Mouse (Mus musculus): ENCODE results near the gene Rhcg. TPM values are rescaled to one million over a fixed set of nuclear protein-coding genes. Genes with fewer than 3 reads are reported as not detected.

The Rhcg gene
- total RNA-seq (2022) = 10 to 100 TPM; 28.1 to 57.4 (median 34.7) TPM

- DNase-seq = no peak
Measured at GRCm38 (mm10) chr7:79617418-79617817, at the start of gene Rhcg. Gene Rhcg, minus strand, starts transcription at chr7:79617657.

GRCm38 (mm10) chr7:79666690-79667089 lies 49.2 kb upstream of the Rhcg start:
- no peak for DNase-seq

DNA sequence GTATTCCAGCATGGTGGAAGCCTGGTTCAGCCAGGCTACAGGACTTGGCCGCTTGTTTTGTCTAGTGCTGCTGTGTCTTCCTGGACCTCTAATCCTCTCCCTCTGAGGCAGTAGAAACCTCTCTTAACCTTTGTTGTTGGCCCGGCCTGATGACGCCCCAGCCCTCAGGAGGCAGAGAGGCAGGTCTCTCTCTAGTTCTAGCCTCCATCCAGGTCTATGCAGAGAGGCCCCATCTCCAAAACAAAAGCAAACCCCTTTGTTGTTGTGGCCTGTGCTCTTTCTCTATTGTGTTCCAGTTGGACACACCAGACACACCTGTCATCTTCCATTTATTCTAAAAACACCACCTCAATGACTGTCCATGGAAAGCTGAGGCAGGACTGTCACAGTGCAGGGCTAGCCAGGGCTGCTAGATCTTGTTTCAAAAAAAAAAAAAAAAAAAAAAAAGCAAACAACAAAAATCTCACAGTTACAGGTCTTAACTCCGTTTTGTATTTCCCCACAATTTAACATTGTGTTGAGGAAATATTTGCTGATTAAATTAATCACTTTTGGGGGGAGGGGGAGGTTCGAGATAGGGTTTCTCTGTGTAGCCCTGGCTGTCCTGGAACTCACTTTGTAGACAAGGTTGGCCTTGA lies 43.9 kb upstream of the Rhcg start:
- no peak for DNase-seq

DNA sequence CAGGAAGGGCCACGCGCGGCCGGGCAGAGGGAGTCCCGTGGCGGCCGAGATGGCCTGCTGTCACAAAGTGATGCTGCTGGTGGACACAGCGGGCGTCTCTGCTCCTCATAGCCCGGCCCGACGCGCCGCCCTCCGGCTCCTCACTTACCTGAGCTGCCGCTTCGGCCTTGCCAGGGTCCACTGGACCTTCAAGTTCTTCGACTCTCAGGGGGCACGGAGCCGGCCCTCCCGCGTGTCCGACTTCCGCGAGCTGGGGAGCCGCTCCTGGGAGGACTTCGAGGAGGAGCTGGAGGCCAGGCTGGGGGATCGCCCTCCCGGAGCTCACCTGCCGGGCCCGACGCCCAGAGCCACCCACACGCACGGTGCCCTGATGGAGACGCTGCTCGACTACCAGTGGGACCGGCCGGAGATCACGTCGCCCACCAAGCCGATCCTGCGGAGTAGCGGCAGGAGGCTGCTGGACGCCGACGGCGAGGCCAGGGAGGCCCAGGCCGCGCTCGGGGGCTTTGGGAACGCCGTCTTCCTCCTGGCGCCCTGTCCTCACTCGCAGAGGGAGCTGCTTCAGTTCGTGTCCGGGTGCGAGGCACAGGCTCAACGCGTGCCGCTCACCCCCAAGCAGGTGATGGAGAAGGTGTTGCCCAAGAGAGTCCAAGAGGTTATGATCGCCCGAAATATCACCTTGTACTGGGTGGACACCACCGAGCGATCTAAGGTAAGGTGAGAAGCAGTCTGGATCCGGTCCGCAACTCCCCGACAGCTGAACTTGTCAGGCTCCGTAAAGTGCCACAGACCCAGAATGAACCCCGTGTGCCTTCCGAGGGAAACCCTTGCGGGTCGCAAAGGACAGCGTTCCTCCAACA lies 43.1 kb upstream of the Rhcg start:
- no peak for DNase-seq

- DNase-seq = peak; percentile 97
Measured at GRCm38 (mm10) chr7:79659578-79660290, 42.3 kb upstream of the Rhcg start, which contains the start of gene Ticrr. Gene Ticrr, plus strand, starts transcription at chr7:79660196.

- no peak for DNase-seq
Measured at GRCm38 (mm10) chr7:79654586-79654985, 37.1 kb upstream of the Rhcg start.

DNA sequence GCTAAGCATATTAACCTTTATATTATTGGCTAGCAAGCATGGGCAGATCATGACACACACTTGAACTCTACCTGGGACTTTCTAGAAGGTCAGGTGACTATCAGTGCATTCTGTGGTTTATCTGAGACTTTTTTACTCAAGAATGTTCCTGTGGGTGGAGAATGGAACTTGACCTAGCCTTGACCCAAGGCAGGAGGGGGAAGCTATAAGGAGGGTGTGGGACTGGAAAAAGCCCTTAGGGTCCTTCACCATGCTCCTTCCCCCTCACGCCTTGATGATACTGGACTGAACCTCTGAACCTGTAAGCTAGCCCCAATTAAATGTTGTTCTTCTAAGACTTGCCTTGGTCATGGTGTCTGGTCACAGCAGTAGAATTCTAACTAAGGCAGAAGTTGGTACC lies 36.7 kb upstream of the Rhcg start:
- no peak for DNase-seq

GRCm38 (mm10) chr7:79649005-79649404 lies 31.5 kb upstream of the Rhcg start:
- peak; percentile 14 for DNase-seq

DNA sequence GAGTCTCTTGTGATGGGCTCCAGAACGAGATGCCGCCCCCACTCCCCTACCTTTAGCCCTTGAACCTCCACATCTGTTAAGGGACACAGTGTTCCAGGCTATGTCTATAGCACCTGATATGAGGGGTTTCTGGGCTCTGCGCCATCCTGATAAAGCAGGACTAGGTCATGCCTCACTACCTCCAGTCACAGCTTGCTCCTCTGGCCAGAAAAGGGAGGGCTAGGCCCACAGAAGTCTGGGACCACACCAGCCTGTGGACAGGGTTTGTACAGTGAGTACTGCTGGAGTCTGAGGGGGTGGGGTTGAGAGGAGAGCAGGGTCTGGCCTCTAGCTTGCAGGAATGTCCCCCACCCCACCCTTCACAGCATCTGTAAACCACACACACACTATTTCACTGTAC lies 29.8 kb upstream of the Rhcg start:
- DNase-seq = no peak

GRCm38 (mm10) chr7:79631773-79632348 lies 14.4 kb upstream of the Rhcg start:
- DNase-seq = no peak

DNA sequence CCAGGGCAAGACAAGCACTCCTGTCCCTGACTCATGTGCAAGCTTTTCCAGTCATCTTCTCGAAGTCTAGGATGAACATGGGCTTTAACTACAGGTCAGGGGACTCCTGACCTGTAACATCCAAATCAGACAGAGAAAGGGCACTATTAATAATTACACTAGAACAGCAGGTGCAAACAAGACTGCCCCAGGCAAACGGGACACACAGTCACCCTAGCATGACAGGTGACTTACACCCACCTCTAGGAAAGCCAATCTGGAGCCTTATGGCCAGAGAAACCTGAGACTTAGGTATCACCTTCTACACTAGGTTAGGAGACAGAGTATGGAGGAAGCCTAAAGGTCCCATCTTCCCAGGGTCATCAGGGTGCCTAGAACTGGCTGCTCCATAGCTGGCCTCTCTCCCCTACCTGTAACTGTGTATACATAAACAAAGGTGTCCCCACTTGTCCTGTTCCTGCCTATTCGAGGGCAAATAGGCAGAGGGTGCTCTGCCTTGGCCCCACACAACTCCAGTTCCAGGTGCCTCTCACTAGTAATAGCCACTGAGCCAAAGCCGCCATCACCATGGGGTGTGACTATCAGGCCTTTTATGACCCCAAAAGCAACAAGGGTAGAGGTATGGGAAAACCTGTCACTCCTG lies 10.9 kb upstream of the Rhcg start:
- no peak for DNase-seq

- no peak for DNase-seq
Measured at GRCm38 (mm10) chr7:79626170-79626569, 8.7 kb upstream of the Rhcg start.

DNA sequence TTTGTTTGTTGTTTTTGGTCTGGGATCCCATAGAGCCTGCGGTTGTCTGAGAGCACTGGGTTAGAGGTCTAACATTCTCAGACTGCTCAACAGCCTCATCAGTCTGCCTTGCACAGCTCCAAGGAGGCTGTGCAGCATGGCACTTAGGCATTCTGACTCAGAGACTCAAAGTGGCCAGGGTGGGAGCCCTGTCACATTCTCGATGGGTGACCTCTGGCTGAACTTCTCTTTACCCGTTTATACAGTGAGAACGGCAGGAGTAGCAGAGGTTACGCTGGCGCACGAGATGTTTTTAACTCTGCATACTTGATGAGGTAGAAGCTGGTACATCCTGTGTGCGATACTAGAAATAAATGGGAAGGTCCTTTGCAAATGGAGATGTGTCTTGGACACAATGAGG lies 5.6 kb upstream of the Rhcg start:
- DNase-seq = no peak

- DNase-seq = no peak
Measured at GRCm38 (mm10) chr7:79619493-79619892, 2.0 kb upstream of the Rhcg start.

- DNase-seq = peak; percentile 59
Measured at GRCm38 (mm10) chr7:79615941-79616340, 1.5 kb downstream of the Rhcg start.

DNA sequence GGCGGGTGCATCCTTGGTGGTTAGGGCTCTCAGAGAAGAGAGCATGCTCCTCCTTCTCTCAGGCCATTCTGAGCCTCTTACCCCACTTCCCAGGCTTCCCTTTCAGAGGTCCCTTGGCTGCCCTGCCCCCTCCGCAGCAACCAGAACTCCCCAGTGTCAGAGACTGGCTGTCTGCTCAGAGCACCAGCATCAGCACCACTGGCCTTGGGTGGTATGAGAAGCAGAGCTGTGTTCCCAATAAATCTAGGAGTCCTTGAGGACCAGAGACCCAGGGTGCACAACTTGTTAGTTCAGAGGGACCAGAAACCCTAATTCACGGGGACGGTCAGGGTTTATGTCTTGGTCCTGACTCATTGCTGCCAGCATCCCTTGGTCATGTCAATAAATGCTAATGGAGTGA lies 2.4 kb downstream of the Rhcg start:
- DNase-seq = no peak

DNA sequence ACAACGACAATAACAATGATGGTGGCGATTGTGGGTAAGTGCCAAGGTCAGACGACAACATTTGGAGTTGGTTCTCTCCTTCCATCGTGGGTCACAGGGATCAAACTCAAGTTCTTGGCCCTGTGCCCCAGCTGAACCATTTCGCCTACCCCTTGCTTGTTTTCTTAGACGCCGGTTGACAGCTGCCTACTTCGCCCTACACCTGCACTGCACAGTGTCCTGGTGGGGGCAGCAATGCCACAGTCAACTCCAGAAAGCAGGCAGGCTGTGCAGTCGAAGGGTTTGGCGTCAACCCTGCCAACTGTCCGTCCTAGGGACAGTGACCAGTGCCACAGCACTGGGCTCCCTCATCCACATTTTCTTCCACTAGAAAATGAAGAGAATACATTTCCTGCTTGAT lies 4.1 kb downstream of the Rhcg start:
- no peak for DNase-seq

DNA sequence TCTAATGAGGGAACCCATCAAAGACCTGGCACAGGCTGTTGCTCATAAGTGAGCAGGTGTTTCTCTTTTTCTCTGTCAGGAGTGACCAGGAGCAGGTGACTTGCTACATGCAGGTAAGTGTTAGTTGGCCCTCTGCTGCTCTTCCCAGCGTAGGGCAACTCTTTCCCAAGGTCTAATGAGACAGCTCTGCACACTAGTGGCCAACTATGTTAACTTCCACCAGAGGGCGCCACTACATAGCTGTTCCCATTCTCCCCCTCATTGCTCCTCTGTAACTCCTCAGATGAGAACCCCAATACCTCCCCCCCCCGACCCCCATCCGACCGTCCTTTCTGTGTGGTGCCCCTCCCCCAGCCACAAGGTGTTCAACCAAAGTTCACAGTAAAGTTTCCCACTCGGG lies 4.7 kb downstream of the Rhcg start:
- DNase-seq = peak; percentile 31

DNA sequence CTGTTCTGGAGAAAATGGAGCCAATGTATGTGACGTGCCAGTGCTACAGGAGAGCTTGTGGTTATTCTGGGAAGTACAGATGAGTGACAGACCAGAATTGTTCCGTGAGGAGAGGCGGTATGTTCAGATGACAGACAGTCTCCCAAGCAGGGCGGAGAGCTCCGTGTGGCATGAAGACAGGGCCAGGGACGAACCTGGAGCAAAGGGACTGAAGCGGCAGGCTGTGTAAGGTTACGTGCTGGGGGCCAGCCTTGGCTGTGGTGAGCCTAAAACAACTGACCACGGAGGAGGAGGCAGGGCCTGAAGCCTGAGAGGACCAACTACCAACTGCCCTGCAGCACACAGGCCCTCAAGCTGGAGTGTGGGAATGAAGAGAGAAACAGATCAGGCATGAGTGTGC lies 5.6 kb downstream of the Rhcg start:
- DNase-seq = no peak

- no peak for DNase-seq
Measured at GRCm38 (mm10) chr7:79607263-79607921, 10.1 kb downstream of the Rhcg start.

DNA sequence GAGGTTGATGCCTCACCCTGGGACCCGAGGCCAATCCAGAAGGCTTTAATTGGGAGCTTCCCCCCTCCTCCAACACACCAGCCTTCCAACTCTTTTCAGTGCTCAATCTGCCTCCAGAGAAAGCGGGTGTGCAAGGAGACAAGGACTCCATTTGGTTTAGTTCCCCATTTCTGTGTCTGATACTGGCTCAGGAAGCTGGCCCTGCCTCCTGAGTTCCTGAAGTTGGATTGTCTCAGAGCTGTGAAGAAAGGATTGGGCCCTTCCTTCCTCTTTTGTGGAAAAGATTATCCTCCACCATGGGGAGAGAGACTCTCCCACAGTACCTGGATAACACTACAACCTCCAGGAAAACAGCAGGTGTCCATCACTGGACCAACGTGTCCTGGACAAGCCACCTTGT lies 10.7 kb downstream of the Rhcg start:
- DNase-seq = no peak

DNA sequence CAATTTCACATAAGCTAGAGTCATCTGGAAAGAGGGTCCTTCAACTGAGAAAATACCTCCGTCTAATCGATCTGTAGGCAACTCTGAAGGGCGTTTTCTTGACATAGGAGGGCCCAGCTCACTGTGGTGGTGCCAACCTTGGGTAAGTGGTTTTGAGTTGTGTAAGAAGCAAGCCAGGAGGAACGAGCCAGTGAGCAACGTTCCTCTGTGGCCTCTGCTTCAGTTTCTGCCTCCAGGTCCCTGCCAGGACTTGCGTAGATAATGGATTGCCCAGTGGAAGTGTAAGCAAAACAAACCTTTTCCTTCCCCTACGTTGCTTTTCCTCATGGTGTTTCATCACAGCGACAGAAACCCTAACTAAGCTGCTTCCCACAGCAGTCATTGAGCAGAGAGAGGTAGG lies 15.5 kb downstream of the Rhcg start:
- no peak for DNase-seq
